Mouse (Mus musculus): ENCODE data around the gene Vmac. TPM values are rescaled to one million over a fixed set of nuclear protein-coding genes. Genes with fewer than 3 reads are reported as not detected.

Gene Vmac
- polyA plus RNA-seq, 1 experiment from 2014 or later = 13.4 TPM

- ATAC-seq (replicated peaks; ENCODE audit: insufficient number of reproducible peaks, low FRiP score, low TSS enrichment) = no peak
- WGBS (ENCODE audit: insufficient replicate concordance) = 82% methylated on average over 8 of the region's 8 CpGs
- H3K36me3 ChIP-seq (ENCODE audit: control insufficient read depth, insufficient read depth, low read length) = no peaks in the 10 kb centered on the region
These were observed 48.1 kb downstream of the Vmac start for GRCm38 (mm10) chr17:56669766-56670165.

GRCm38 (mm10) chr17:56668384-56669144 lies 49.3 kb downstream of the Vmac start:
- Histone ChIP-seq H3K9me3 (replicated peaks; ENCODE audit: control insufficient read depth, low read length) (no peaks in the 10 kb centered on the region), H3K4me3 (ENCODE audit: low read depth, low read length) (peak overlapping the region; percentile 47), H3K4me2 (peak overlapping the region; percentile 87), H3K36me3 (ENCODE audit: control insufficient read depth, insufficient read depth, low read length) (no peaks in the 10 kb centered on the region), H3K27me3 (ENCODE audit: control insufficient read depth, insufficient read depth, low read length) (no peaks in the 10 kb centered on the region), H3K9ac (ENCODE audit: low read depth, low read length) (peak overlapping the region; percentile 64), H3K4me1 (ENCODE audit: control insufficient read depth, insufficient read depth, low read length) (peaks cover 12% of the 10 kb centered on the region), H3K27ac (ENCODE audit: low read depth, low read length) (no peak overlapping the region)
- WGBS (ENCODE audit: insufficient replicate concordance) = 5% methylated on average over 31 of the region's 31 CpGs
- ATAC-seq (replicated peaks; ENCODE audit: insufficient number of reproducible peaks, low FRiP score, low TSS enrichment) = no peak; the same call in 1 of the 2 replicates

More at GRCm38 (mm10) chr17:56669766-56670165, 48.1 kb downstream of the Vmac start:
- Histone ChIP-seq H3K4me3 (ENCODE audit: low read depth, low read length) (no peak overlapping the region), H3K4me2 (no peak overlapping the region), H3K27me3 (ENCODE audit: control insufficient read depth, insufficient read depth, low read length) (no peaks in the 10 kb centered on the region), H3K27ac (ENCODE audit: low read depth, low read length) (no peak overlapping the region), H3K9me3 (replicated peaks; ENCODE audit: control insufficient read depth, low read length) (no peaks in the 10 kb centered on the region), H3K4me1 (ENCODE audit: control insufficient read depth, insufficient read depth, low read length) (peaks cover 9% of the 10 kb centered on the region), H3K9ac (ENCODE audit: low read depth, low read length) (no peak overlapping the region)

- H3K4me2 ChIP-seq = no peak overlapping the region
- H3K27ac ChIP-seq (ENCODE audit: low read depth, low read length) = no peak overlapping the region
- 62% methylated on average over 3 of the region's 3 CpGs for WGBS (ENCODE audit: insufficient replicate concordance)
- no peaks in the 10 kb centered on the region for H3K9me3 ChIP-seq (replicated peaks; ENCODE audit: control insufficient read depth, low read length)
- no peak overlapping the region for H3K4me3 ChIP-seq (ENCODE audit: low read depth, low read length)
- peaks cover 12% of the 10 kb centered on the region for H3K4me1 ChIP-seq (ENCODE audit: control insufficient read depth, insufficient read depth, low read length)
- ATAC-seq (replicated peaks; ENCODE audit: insufficient number of reproducible peaks, low FRiP score, low TSS enrichment) = no peak
- H3K27me3 ChIP-seq (ENCODE audit: control insufficient read depth, insufficient read depth, low read length) = no peaks in the 10 kb centered on the region
- H3K9ac ChIP-seq (ENCODE audit: low read depth, low read length) = no peak overlapping the region
- no peaks in the 10 kb centered on the region for H3K36me3 ChIP-seq (ENCODE audit: control insufficient read depth, insufficient read depth, low read length)
These were observed 50.2 kb downstream of the Vmac start for GRCm38 (mm10) chr17:56667591-56667990.

DNA sequence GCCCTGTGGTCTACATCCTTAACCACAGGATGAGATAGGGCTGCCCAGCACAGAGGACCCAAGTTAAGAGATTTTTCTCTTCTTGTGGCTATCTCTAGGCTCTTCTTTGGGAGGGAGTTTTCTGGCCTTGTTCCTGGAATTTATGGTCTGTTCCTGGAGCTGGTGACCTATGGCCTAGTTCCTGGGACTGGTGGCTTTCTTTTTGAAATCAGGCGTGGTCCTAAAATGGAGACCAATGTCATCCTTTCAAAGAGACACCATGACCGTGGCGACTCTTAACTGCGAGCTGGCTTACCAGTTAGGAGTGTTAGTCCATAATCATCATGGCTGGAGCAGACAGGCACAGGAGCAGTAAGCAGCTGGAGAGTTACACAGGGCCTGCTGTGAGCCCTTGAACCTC lies 51.4 kb downstream of the Vmac start:
- WGBS (ENCODE audit: insufficient replicate concordance) = 88% methylated on average over 4 of the region's 4 CpGs
- Histone ChIP-seq H3K27ac (ENCODE audit: low read depth, low read length) (no peak overlapping the region), H3K36me3 (ENCODE audit: control insufficient read depth, insufficient read depth, low read length) (no peaks in the 10 kb centered on the region), H3K4me1 (ENCODE audit: control insufficient read depth, insufficient read depth, low read length) (peaks cover 9% of the 10 kb centered on the region), H3K9me3 (replicated peaks; ENCODE audit: control insufficient read depth, low read length) (no peaks in the 10 kb centered on the region), H3K4me3 (ENCODE audit: low read depth, low read length) (no peak overlapping the region), H3K4me2 (no peak overlapping the region), H3K27me3 (ENCODE audit: control insufficient read depth, insufficient read depth, low read length) (no peaks in the 10 kb centered on the region), H3K9ac (ENCODE audit: low read depth, low read length) (no peak overlapping the region)
- ATAC-seq (replicated peaks; ENCODE audit: insufficient number of reproducible peaks, low FRiP score, low TSS enrichment) = no peak

DNA sequence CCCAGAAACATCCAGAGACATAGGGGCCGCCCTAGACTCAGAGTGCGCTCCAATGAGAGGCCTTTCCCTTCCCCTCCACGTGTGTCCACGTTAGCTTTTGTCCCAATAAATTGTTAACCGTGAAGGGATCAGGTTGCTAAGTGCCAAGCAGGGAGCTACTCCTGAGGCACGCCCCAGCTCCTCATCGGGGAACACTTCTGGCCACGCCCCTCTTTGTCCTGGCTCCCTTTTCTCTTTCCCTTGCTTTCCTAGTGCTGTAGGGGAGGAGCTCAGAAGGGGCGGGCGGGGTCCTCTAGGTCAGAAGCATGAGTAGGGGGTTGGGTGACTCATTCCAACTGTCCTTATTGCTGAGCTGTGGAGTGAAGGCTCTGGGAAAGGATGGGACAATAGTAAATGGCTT lies 53.5 kb downstream of the Vmac start:
- H3K4me1 ChIP-seq (ENCODE audit: control insufficient read depth, insufficient read depth, low read length) = peaks cover 9% of the 10 kb centered on the region
- peak overlapping the region; percentile 21 for H3K4me3 ChIP-seq (ENCODE audit: low read depth, low read length)
- 0 out of 2 replicates have a peak, but pooled peaks have one; percentile 23 for ATAC-seq (replicated peaks; ENCODE audit: insufficient number of reproducible peaks, low FRiP score, low TSS enrichment)

More for the DNA sequence above, 53.5 kb downstream of the Vmac start:
- peak overlapping the region; percentile 63; the same call in 1 of the 2 replicates for H3K9ac ChIP-seq (ENCODE audit: low read depth, low read length)
- no peaks in the 10 kb centered on the region for H3K9me3 ChIP-seq (replicated peaks; ENCODE audit: control insufficient read depth, low read length)
- peak overlapping the region; percentile 56 for H3K4me2 ChIP-seq
- no peaks in the 10 kb centered on the region for H3K36me3 ChIP-seq (ENCODE audit: control insufficient read depth, insufficient read depth, low read length)
- H3K27ac ChIP-seq (ENCODE audit: low read depth, low read length) = no peak overlapping the region
- no peaks in the 10 kb centered on the region for H3K27me3 ChIP-seq (ENCODE audit: control insufficient read depth, insufficient read depth, low read length)
- 8% methylated on average over 10 of the region's 10 CpGs for WGBS (ENCODE audit: insufficient replicate concordance)

Other genes with a start within 250 kb of the Vmac start
- gene Ptprs, start 241.5 kb downstream of the Vmac start, polyA plus RNA-seq (2014; fragmentation: Nextera tagmentation; extraction: Ambion mirVana) = 53.0 and 58.1 TPM in 2 replicates
- gene Znrf4, start 205.6 kb downstream of the Vmac start, polyA plus RNA-seq (2014; fragmentation: Nextera tagmentation; extraction: Ambion mirVana) = not detected in 2 replicates
- 0.28 and 0.62 TPM in 2 replicates for gene Gm20219, start 163.6 kb downstream of the Vmac start, polyA plus RNA-seq (2014; fragmentation: Nextera tagmentation; extraction: Ambion mirVana)
- gene Safb2, start 133.4 kb downstream of the Vmac start, polyA plus RNA-seq (2014; fragmentation: Nextera tagmentation; extraction: Ambion mirVana) = 47.7 and 48.0 TPM in 2 replicates
- 65.9 and 77.3 TPM in 2 replicates for gene Safb, start 133.2 kb downstream of the Vmac start, polyA plus RNA-seq (2014; fragmentation: Nextera tagmentation; extraction: Ambion mirVana)
- gene 2410015M20Rik, start 108.3 kb downstream of the Vmac start, polyA plus RNA-seq (2014; fragmentation: Nextera tagmentation; extraction: Ambion mirVana) = 284 and 290 TPM in 2 replicates
- 1,303 and 1,414 TPM in 2 replicates for gene Rpl36, start 104.6 kb downstream of the Vmac start, polyA plus RNA-seq (2014; fragmentation: Nextera tagmentation; extraction: Ambion mirVana)
- gene Lonp1, start 91.1 kb downstream of the Vmac start, polyA plus RNA-seq (2014; fragmentation: Nextera tagmentation; extraction: Ambion mirVana) = 54.1 and 62.2 TPM in 2 replicates
- gene Catsperd, start 89.9 kb downstream of the Vmac start, polyA plus RNA-seq (2014; fragmentation: Nextera tagmentation; extraction: Ambion mirVana) = 0.20 and 0.42 TPM in 2 replicates
- 65.9 and 66.2 TPM in 2 replicates for gene Ranbp3, start 44.7 kb downstream of the Vmac start, polyA plus RNA-seq (2014; fragmentation: Nextera tagmentation; extraction: Ambion mirVana)
- gene Ndufa11, start 255 bp downstream of the Vmac start, polyA plus RNA-seq (2014; fragmentation: Nextera tagmentation; extraction: Ambion mirVana) = 651 and 677 TPM in 2 replicates
- gene Nrtn, start 39.5 kb upstream of the Vmac start, polyA plus RNA-seq (2014; fragmentation: Nextera tagmentation; extraction: Ambion mirVana) = 4.6 and 5.2 TPM in 2 replicates
- 28.4 and 32.1 TPM in 2 replicates for gene Dus3l, start 46.7 kb upstream of the Vmac start, polyA plus RNA-seq (2014; fragmentation: Nextera tagmentation; extraction: Ambion mirVana)
- 0.97 and 1.0 TPM in 2 replicates for gene Prr22, start 52.2 kb upstream of the Vmac start, polyA plus RNA-seq (2014; fragmentation: Nextera tagmentation; extraction: Ambion mirVana)
- 3.2 and 3.3 TPM in 2 replicates for gene Rfx2, start 113.0 kb upstream of the Vmac start, polyA plus RNA-seq (2014; fragmentation: Nextera tagmentation; extraction: Ambion mirVana)
- not detected in 2 replicates for gene Acsbg2, start 156.4 kb upstream of the Vmac start, polyA plus RNA-seq (2014; fragmentation: Nextera tagmentation; extraction: Ambion mirVana)
- gene 1700061G19Rik, start 157.5 kb upstream of the Vmac start, polyA plus RNA-seq (2014; fragmentation: Nextera tagmentation; extraction: Ambion mirVana) = 0.26 and 0.44 TPM in 2 replicates
- 14.2 and 20.1 TPM in 2 replicates for gene Mllt1, start 217.4 kb upstream of the Vmac start, polyA plus RNA-seq (2014; fragmentation: Nextera tagmentation; extraction: Ambion mirVana)

Data from heart, embryonic 11.5 days (tissue).